Mouse (Mus musculus): Measurements from ENCODE around the gene Nol9.

GRCm38 (mm10) chr4:152068166-152068724 is 29.1 kb downstream of the Nol9 start:
- TF ChIP-seq CTCF (IDR thresholded peaks at IDR 0.05; ENCODE audit: low read depth) (no peak), EP300 (IDR thresholded peaks at IDR 0.05; ENCODE audit: low read depth) (no peak)
